Mouse (Mus musculus) heart, adult 2 months (tissue): ENCODE measurements around the gene Gucy2d.

Experiments
- CTCF ChIP-seq: fragments of 200-600 bp; IDR thresholded peaks from 2 replicates; pipeline ENCODE4 v1.8.1; 2022; ENCODE audit warnings: antibody characterized with exemption, mild to moderate bottlenecking, moderate library complexity
- POLR2A ChIP-seq: fragments of 200-500 bp; IDR thresholded peaks from 2 replicates; pipeline ENCODE4 v1.6.1; 2011; ENCODE audit warnings: mild to moderate bottlenecking, low read depth, low read length, control low read depth; ENCODE audit not compliant: insufficient read depth

- TF ChIP-seq POLR2A (no peak), CTCF (no peak)
Measured at GRCm38 (mm10) chr7:98492331-98492730, 52.1 kb downstream of the Gucy2d start.
